Mouse (Mus musculus) embryonic fibroblast, embryonic 13.5 days (primary cell): ENCODE data around the gene Litaf. TPM values are rescaled to one million over a fixed set of nuclear protein-coding genes. Genes with fewer than 3 reads are reported as not detected.

Experiments used
- H3K27ac ChIP-seq: 2 replicates; pipeline ENCODE4 v1.5.1; 2012; ENCODE audit warnings: low read length, control low read depth, inconsistent platforms; ENCODE audit not compliant: insufficient read depth
- H3K4me1 ChIP-seq: 2 replicates; pipeline ENCODE4 v1.6.1; 2011; ENCODE audit warnings: low read length; ENCODE audit not compliant: control insufficient read depth, insufficient read depth
- H3K4me3 ChIP-seq: 2 replicates; pipeline ENCODE4 v1.5.1; 2011; ENCODE audit warnings: mild to moderate bottlenecking, control low read depth, low read length; ENCODE audit not compliant: insufficient read depth
- CTCF ChIP-seq: IDR thresholded peaks from 2 replicates; pipeline ENCODE4 v1.5.1; 2011; ENCODE audit warnings: mild to moderate bottlenecking, control low read depth, low read length, moderate library complexity, borderline replicate concordance; ENCODE audit not compliant: insufficient read depth
- POLR2A ChIP-seq: IDR thresholded peaks from 2 replicates; pipeline ENCODE4 v1.6.1; 2011; ENCODE audit warnings: low read depth, mild to moderate bottlenecking, control low read depth, low read length, moderate library complexity
- polyA plus RNA-seq: library from polyadenylated mRNA; stranded (reverse); fragments of >200 nt; gene quantifications from 2 replicates; pipeline ENCODE4 v1.2.4, GENCODE M21; 2011; ENCODE audit warnings: low read depth; ENCODE audit not compliant: missing spikeins, insufficient read length

Gene Litaf
- polyA plus RNA-seq, 1 experiment, result 88.1 TPM

- no peak for TF ChIP-seq CTCF
- no peak for TF ChIP-seq POLR2A
- no peak overlapping the region for H3K4me3 ChIP-seq
- H3K4me1 ChIP-seq, result peaks cover 2% of the 10 kb centered on the region; the same call in 1 of the 2 replicates
- no peak overlapping the region for H3K27ac ChIP-seq
Measured at GRCm38 (mm10) chr16:10996576-10996975, 69.4 kb downstream of the Litaf start.

GRCm38 (mm10) chr16:10993032-10993744, 72.8 kb downstream of the Litaf start:
- Histone ChIP-seq H3K4me1 (peaks cover 2% of the 10 kb centered on the region; the same call in 1 of the 2 replicates), H3K4me3 (peak overlapping the region; percentile 99), H3K27ac (peak overlapping the region; percentile 89; the same call in 1 of the 2 replicates)
- TF ChIP-seq POLR2A (peak; percentile 81), CTCF (no peak)

- peak overlapping the region; percentile 89 for H3K27ac ChIP-seq
- peak overlapping the region; percentile 99 for H3K4me3 ChIP-seq
- peaks cover 7% of the 10 kb centered on the region; the same call in 1 of the 2 replicates for H3K4me1 ChIP-seq
- TF ChIP-seq POLR2A (peak; percentile 39; the same call in 1 of the 2 replicates), CTCF (no peak)
Measured at GRCm38 (mm10) chr16:10992090-10993031, 73.6 kb downstream of the Litaf start.

- peaks cover 7% of the 10 kb centered on the region; the same call in 1 of the 2 replicates for H3K4me1 ChIP-seq
- peak overlapping the region; percentile 89 for H3K27ac ChIP-seq
- TF ChIP-seq CTCF, result no peak
- H3K4me3 ChIP-seq, result peak overlapping the region; percentile 99
Measured at GRCm38 (mm10) chr16:10991737-10992089, 74.2 kb downstream of the Litaf start.

GRCm38 (mm10) chr16:10990763-10991162, 75.2 kb downstream of the Litaf start:
- H3K4me1 ChIP-seq, result peaks cover 7% of the 10 kb centered on the region; the same call in 1 of the 2 replicates
- H3K27ac ChIP-seq, result no peak overlapping the region
- TF ChIP-seq CTCF (no peak), POLR2A (no peak)
- peak overlapping the region; percentile 99 for H3K4me3 ChIP-seq

- H3K4me3 ChIP-seq, result no peak overlapping the region
- TF ChIP-seq CTCF, result peak; percentile 18; the same call in 1 of the 2 replicates
- TF ChIP-seq POLR2A, result no peak
- H3K4me1 ChIP-seq, result peaks cover 7% of the 10 kb centered on the region; the same call in 1 of the 2 replicates
- H3K27ac ChIP-seq, result no peak overlapping the region
Measured at GRCm38 (mm10) chr16:10989896-10990295, 76.1 kb downstream of the Litaf start.

GRCm38 (mm10) chr16:10989361-10989760, 76.6 kb downstream of the Litaf start:
- TF ChIP-seq CTCF (no peak), POLR2A (no peak)
- Histone ChIP-seq H3K4me3 (no peak overlapping the region), H3K4me1 (peaks cover 7% of the 10 kb centered on the region), H3K27ac (no peak overlapping the region)

GRCm38 (mm10) chr16:10988261-10988660, 77.7 kb downstream of the Litaf start:
- Histone ChIP-seq H3K4me3 (no peak overlapping the region), H3K27ac (no peak overlapping the region; the same call in 1 of the 2 replicates), H3K4me1 (peaks cover 5% of the 10 kb centered on the region)
- no peak for TF ChIP-seq CTCF
- TF ChIP-seq POLR2A, result no peak

GRCm38 (mm10) chr16:10984534-10984933, 81.4 kb downstream of the Litaf start:
- H3K4me3 ChIP-seq, result no peak overlapping the region
- TF ChIP-seq CTCF, result no peak
- TF ChIP-seq POLR2A, result no peak
- H3K27ac ChIP-seq, result peak overlapping the region; percentile 25; the same call in 1 of the 2 replicates
- peaks cover 24% of the 10 kb centered on the region for H3K4me1 ChIP-seq

GRCm38 (mm10) chr16:10981493-10982070, 84.4 kb downstream of the Litaf start:
- Histone ChIP-seq H3K4me3 (no peak overlapping the region), H3K4me1 (peaks cover 28% of the 10 kb centered on the region), H3K27ac (peak overlapping the region; percentile 86)
- TF ChIP-seq POLR2A (no peak), CTCF (no peak)
